Mouse (Mus musculus) limb, embryonic 13.5 days (tissue): ENCODE data around the gene Aspn. TPM values are rescaled to one million over a fixed set of nuclear protein-coding genes. Genes with fewer than 3 reads are reported as not detected.

Experiments
- ATAC-seq: fragments of 200-750 bp; cut with Nextera tagmentation; 2 replicates; pipeline ENCODE4 v1.8.0; 2017; ENCODE audit warnings: low read depth, moderate number of reproducible peaks, moderate TSS enrichment; ENCODE audit not compliant: low FRiP score
- H3K27ac ChIP-seq: fragments of 300-500 bp; sonication (generic); 2 replicates; pipeline ENCODE4 v1.5.1; 2015; ENCODE audit warnings: inconsistent platforms, mild to moderate bottlenecking, moderate library complexity
- H3K27me3 ChIP-seq: fragments of 300-500 bp; sonication (generic); 2 replicates; pipeline ENCODE4 v1.6.1; 2015; ENCODE audit warnings: mild to moderate bottlenecking, inconsistent platforms
- H3K36me3 ChIP-seq: fragments of 300-500 bp; sonication (generic); 2 replicates; pipeline ENCODE4 v1.6.1; 2015; ENCODE audit warnings: inconsistent platforms, mild to moderate bottlenecking, moderate library complexity
- H3K4me1 ChIP-seq: fragments of 300-500 bp; sonication (generic); 2 replicates; pipeline ENCODE4 v1.6.1; 2015; ENCODE audit warnings: inconsistent platforms
- H3K4me2 ChIP-seq: fragments of 300-500 bp; sonication (generic); replicated peaks from 2 replicates; pipeline ENCODE4 v1.6.1; 2015; ENCODE audit warnings: inconsistent platforms, mild to moderate bottlenecking, moderate library complexity
- H3K4me3 ChIP-seq: fragments of 300-500 bp; sonication (generic); 2 replicates; pipeline ENCODE4 v1.5.1; 2015; ENCODE audit warnings: moderate library complexity, mild to moderate bottlenecking, inconsistent platforms
- H3K9ac ChIP-seq: fragments of 300-500 bp; sonication (generic); 2 replicates; pipeline ENCODE4 v1.6.1; 2015; ENCODE audit warnings: mild to moderate bottlenecking, inconsistent platforms
- H3K9me3 ChIP-seq: fragments of 300-500 bp; sonication (generic); 2 replicates; pipeline ENCODE4 v1.6.1; 2016; ENCODE audit warnings: inconsistent platforms
- WGBS: fragments of 180-500 bp; shearing (Covaris S2); methylation state at CpG from one replicate; pipeline ENCODE4 v1.1.7; 2015; 5-methylcytosine and 5-hydroxymethylcytosine counted together
- polyA plus RNA-seq: library from polyadenylated mRNA; unstranded; fragments of >200 nt; fragmentation: Nextera tagmentation; extraction: Ambion mirVana; gene quantifications from 2 replicates; pipeline ENCODE4 v1.2.1, GENCODE M21; 2015

Gene Aspn
- 41.4 and 48.2 TPM in 2 replicates for polyA plus RNA-seq

DNA sequence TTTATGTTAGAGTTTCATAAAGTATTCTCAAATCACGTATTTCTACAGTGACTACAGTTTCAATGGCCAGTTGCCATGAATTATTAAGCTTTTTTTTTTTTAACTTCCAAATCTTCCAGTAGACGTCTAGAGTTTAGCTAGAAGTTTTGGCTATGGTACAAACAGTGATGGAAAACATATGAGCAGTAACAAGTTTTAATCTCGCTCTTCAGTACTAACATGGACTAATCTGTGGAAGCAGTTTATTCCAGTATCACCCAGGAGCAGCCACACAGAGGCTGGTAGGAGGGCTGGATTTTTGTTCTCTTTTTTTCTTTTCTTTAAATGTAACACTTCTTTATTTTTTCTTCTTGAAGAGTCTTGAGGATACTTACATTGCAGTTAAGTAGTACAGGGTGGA lies at the start of gene Aspn:
Gene Aspn (plus strand): TSS at position 165 of the 400 bp plus-strand sequence.
- H3K4me2 ChIP-seq = no peak within 1 kb of the TSS; the same call in 1 of the 2 replicates
- no peaks in the 10 kb centered on the region for H3K27me3 ChIP-seq
- no peak within 1 kb of the TSS for H3K4me3 ChIP-seq
- H3K9me3 ChIP-seq = no peaks in the 10 kb centered on the region
- WGBS = 25% methylated on average over 3 of the region's 3 CpGs
- ATAC-seq = peak; percentile 55; the same call in 1 of the 2 replicates
- H3K4me1 ChIP-seq = peaks cover 41% of the 10 kb centered on the region
- no peaks in the 10 kb centered on the region for H3K36me3 ChIP-seq
- peak within 1 kb of the TSS; percentile 55; the same call in 1 of the 2 replicates for H3K27ac ChIP-seq
- no peak within 1 kb of the TSS for H3K9ac ChIP-seq

DNA sequence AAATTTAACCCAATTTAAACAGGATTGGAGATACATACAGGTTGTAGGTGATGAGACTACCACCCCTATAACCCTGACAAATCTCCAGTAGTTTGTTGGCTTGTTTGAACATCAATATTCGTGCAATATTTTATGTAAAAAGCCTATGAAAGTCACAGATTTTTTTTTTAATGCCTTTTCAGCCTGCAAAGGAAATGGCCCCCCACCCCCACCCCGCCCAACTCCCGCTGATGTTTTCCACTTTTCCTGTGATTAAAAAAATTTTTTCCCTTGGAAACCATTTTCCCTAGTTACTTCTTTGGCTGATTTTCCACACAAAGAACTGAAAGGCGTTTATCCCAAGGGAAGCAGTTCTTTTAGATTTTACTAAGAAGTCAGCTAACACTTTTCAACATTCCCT lies 39.7 kb upstream of the Aspn start, which contains the start of gene Ecm2:
Gene Ecm2 (plus strand): TSS at position 301 of the 400 bp plus-strand sequence.
- Histone ChIP-seq H3K9me3 (no peaks in the 10 kb centered on the region), H3K4me2 (no peak within 1 kb of the TSS), H3K27me3 (no peaks in the 10 kb centered on the region), H3K4me3 (no peak within 1 kb of the TSS), H3K36me3 (no peaks in the 10 kb centered on the region), H3K9ac (no peak within 1 kb of the TSS), H3K4me1 (peaks cover 9% of the 10 kb centered on the region), H3K27ac (peak within 1 kb of the TSS; percentile 33; the same call in 1 of the 2 replicates)
- 57% methylated on average over 4 of the region's 4 CpGs for WGBS
- no peak for ATAC-seq

GRCm38 (mm10) chr13:49505776-49506175 lies 38.5 kb upstream of the Aspn start:
- Histone ChIP-seq H3K36me3 (no peaks in the 10 kb centered on the region), H3K27ac (no peak overlapping the region), H3K4me2 (no peak overlapping the region), H3K9me3 (no peaks in the 10 kb centered on the region), H3K9ac (no peak overlapping the region), H3K4me1 (peaks cover 9% of the 10 kb centered on the region), H3K4me3 (no peak overlapping the region), H3K27me3 (no peaks in the 10 kb centered on the region)
- ATAC-seq = no peak
- WGBS = 82% methylated on average over 4 of the region's 4 CpGs

DNA sequence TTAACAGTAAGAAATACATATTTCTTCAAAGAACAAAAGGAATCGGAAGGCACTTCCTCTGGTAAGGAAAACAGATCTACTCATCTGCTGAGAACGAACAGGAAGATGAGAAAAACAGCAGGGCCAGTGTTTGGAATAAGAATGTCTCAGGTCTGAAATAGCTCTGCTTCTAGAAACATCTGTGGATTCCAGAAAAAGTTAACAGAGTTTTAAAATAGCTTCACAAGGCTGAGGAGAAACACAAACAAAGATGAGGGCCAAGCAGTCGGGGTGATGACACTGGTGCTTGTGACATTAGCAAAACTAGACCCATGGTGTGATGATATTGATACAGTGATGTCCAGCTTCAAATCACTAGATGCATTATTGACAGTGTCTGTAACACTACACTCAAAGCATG lies 37.1 kb upstream of the Aspn start:
- Histone ChIP-seq H3K27ac (no peak overlapping the region), H3K4me2 (no peak overlapping the region), H3K9me3 (no peaks in the 10 kb centered on the region), H3K4me3 (no peak overlapping the region), H3K36me3 (no peaks in the 10 kb centered on the region), H3K9ac (no peak overlapping the region), H3K4me1 (peaks cover 9% of the 10 kb centered on the region), H3K27me3 (no peaks in the 10 kb centered on the region)
- no peak for ATAC-seq
- 72% methylated on average over 3 of the region's 3 CpGs for WGBS

DNA sequence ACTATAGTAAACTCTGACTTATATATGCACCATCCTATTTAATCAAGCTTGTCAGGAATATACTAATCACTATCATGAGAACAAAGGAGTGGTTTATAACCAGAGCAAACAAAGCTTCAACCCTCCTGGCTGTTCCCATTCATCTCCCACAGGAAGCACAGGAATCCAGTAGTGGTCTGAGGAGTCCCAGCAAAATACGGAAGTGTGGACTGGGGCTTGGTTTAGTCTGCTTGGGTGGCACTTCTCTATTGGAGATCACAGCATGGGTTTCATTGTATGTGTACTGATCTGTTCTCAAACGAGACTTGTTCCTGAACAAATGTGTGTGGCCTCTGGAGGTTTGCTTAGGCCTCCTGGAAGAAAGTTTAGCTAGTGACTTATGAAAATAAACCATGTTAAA lies 25.5 kb upstream of the Aspn start:
- no peak for ATAC-seq
- Histone ChIP-seq H3K27ac (no peak overlapping the region), H3K9me3 (no peaks in the 10 kb centered on the region), H3K4me2 (no peak overlapping the region), H3K4me1 (peaks cover 7% of the 10 kb centered on the region; the same call in 1 of the 2 replicates), H3K4me3 (no peak overlapping the region), H3K9ac (no peak overlapping the region), H3K36me3 (no peaks in the 10 kb centered on the region), H3K27me3 (no peaks in the 10 kb centered on the region)
- WGBS = 54% methylated on average over 2 of the region's 2 CpGs

DNA sequence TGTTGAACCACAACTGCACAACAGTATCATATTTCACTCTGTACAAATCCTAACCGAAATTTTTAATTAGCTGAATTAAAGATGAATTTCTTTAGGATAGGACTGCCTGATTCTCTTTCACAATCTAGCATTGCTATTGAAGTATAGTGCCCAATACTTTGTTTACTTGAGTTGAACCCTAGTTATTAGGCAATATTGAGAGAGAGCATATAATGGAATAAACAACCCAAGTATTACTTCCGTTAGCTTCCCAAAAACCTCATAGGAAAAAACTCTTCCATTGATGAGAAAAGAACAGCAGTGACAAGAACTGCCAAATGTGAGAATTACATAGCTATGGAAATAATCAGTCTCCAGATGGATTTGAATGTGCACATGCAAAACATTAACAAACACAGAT lies 18.0 kb upstream of the Aspn start:
- no peaks in the 10 kb centered on the region for H3K27me3 ChIP-seq
- no peaks in the 10 kb centered on the region for H3K36me3 ChIP-seq
- H3K9ac ChIP-seq = no peak overlapping the region
- H3K4me3 ChIP-seq = no peak overlapping the region
- H3K4me1 ChIP-seq = no peaks in the 10 kb centered on the region
- H3K27ac ChIP-seq = no peak overlapping the region
- 67% methylated on average over 2 of the region's 2 CpGs for WGBS
- no peak for ATAC-seq
- H3K4me2 ChIP-seq = no peak overlapping the region
- no peaks in the 10 kb centered on the region for H3K9me3 ChIP-seq

- 97% methylated on average over 4 of the region's 4 CpGs for WGBS
- Histone ChIP-seq H3K9me3 (no peaks in the 10 kb centered on the region), H3K36me3 (no peaks in the 10 kb centered on the region), H3K27ac (no peak overlapping the region), H3K27me3 (no peaks in the 10 kb centered on the region), H3K4me1 (0 out of 2 replicates have a peak, but pooled peaks cover 2% of the 10 kb centered on the region), H3K4me3 (no peak overlapping the region), H3K9ac (no peak overlapping the region), H3K4me2 (no peak overlapping the region)
- no peak for ATAC-seq
These were observed 13.6 kb upstream of the Aspn start for GRCm38 (mm10) chr13:49530636-49531035.

DNA sequence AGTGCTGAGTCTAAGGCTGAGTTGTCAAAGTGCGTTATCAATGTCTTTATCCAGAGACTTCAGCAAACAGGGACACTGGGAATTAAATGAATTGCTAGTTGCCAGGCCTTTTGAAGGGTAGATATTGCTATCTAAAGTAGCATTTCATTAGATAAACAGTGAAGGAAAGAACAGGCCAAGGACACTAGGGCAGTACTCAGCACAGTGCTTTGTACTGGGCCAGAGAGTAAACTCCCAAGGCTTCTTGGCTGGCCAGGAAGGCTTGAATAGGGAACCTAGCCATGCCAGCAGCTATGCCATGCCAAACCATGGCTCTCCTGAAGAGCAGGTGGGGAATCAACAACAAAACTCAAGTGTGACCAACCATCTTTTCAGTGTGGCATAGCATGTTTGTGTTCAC lies 7.3 kb upstream of the Aspn start:
- Histone ChIP-seq H3K4me2 (no peak overlapping the region), H3K27ac (no peak overlapping the region), H3K9ac (no peak overlapping the region), H3K36me3 (no peaks in the 10 kb centered on the region), H3K9me3 (no peaks in the 10 kb centered on the region), H3K27me3 (no peaks in the 10 kb centered on the region), H3K4me1 (peaks cover 12% of the 10 kb centered on the region), H3K4me3 (no peak overlapping the region)
- 96% methylated on average over 1 of the region's 1 CpGs for WGBS
- ATAC-seq = no peak

GRCm38 (mm10) chr13:49538693-49539092 lies 5.5 kb upstream of the Aspn start:
- H3K27ac ChIP-seq = no peak overlapping the region
- no peak overlapping the region for H3K4me3 ChIP-seq
- H3K4me2 ChIP-seq = no peak overlapping the region
- peaks cover 16% of the 10 kb centered on the region for H3K4me1 ChIP-seq
- H3K27me3 ChIP-seq = no peaks in the 10 kb centered on the region
- WGBS = 57% methylated on average over 1 of the region's 1 CpGs
- no peaks in the 10 kb centered on the region for H3K36me3 ChIP-seq
- H3K9me3 ChIP-seq = no peaks in the 10 kb centered on the region
- H3K9ac ChIP-seq = no peak overlapping the region
- ATAC-seq = peak; percentile 61; the same call in 1 of the 2 replicates

GRCm38 (mm10) chr13:49545646-49546045 lies 1.4 kb downstream of the Aspn start:
- Histone ChIP-seq H3K36me3 (no peaks in the 10 kb centered on the region), H3K27me3 (no peaks in the 10 kb centered on the region), H3K27ac (peak overlapping the region; percentile 75), H3K4me1 (peaks cover 41% of the 10 kb centered on the region), H3K4me2 (peak overlapping the region; percentile 27), H3K9me3 (no peaks in the 10 kb centered on the region), H3K4me3 (no peak overlapping the region), H3K9ac (no peak overlapping the region; the same call in 1 of the 2 replicates)
- 21% methylated on average over 3 of the region's 3 CpGs for WGBS
- ATAC-seq = peak; percentile 78

- Histone ChIP-seq H3K36me3 (no peaks in the 10 kb centered on the region), H3K27ac (peak overlapping the region; percentile 75; the same call in 1 of the 2 replicates), H3K4me1 (peaks cover 35% of the 10 kb centered on the region), H3K4me2 (peak overlapping the region; percentile 31), H3K27me3 (no peaks in the 10 kb centered on the region), H3K9me3 (no peaks in the 10 kb centered on the region), H3K9ac (no peak overlapping the region), H3K4me3 (no peak overlapping the region)
- ATAC-seq = no peak
- WGBS = 68% methylated on average over 1 of the region's 1 CpGs
These were observed 2.3 kb downstream of the Aspn start for GRCm38 (mm10) chr13:49546517-49546916.

DNA sequence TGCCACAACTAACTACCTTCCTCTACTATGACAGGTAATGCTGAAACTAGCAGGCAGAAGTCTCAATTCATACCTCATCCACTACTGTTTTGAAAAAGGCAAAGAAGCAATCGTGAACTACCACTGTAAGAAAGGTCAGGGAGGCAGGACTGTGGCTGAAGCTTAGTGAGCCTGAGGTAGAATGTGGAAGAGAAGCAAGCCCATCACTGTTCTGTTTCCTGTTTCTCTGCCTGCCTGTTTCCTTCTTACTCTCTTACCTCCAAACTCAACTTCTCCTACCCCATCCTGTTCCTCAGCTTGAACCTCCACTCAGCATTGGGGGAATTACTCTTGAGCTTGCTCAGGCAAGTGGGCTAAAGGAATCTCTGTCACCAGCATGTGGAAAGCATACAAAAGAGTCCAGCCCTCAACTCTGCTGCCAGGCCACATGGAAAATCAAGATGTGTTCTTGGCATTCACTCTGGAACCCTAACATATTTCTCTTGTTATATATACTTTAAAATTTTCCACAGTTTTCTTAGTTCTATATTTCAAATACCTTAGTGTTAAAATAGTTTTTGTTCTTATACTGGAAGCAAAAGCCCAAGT lies 3.4 kb downstream of the Aspn start:
- Histone ChIP-seq H3K4me1 (peaks cover 31% of the 10 kb centered on the region), H3K27me3 (no peaks in the 10 kb centered on the region), H3K9me3 (no peaks in the 10 kb centered on the region), H3K9ac (no peak overlapping the region), H3K27ac (peak overlapping the region; percentile 28; the same call in 1 of the 2 replicates), H3K4me2 (no peak overlapping the region), H3K36me3 (no peaks in the 10 kb centered on the region), H3K4me3 (no peak overlapping the region)
- WGBS = 77% methylated on average over 1 of the region's 1 CpGs
- no peak for ATAC-seq

DNA sequence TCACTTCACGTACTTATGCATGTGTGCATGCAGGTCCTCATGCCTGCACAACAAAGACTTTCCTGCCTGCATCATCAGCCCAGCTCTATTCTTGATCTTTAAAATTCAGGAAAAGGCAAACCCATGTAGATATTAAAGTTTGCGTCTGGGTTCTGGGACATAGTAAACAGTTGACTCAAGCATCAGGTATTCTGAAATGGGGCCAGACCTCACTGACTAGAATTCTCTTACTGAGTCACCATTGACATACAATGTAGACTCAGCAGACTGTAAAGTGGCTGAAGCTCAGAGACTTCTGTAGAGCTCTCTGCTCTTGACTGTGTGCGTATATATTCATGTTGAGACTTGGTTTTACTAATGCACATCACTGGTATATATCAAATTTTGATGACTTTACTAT lies 5.4 kb downstream of the Aspn start:
- H3K9ac ChIP-seq = no peak overlapping the region
- 88% methylated on average over 3 of the region's 3 CpGs for WGBS
- H3K4me2 ChIP-seq = no peak overlapping the region
- H3K9me3 ChIP-seq = no peaks in the 10 kb centered on the region
- peaks cover 25% of the 10 kb centered on the region for H3K4me1 ChIP-seq
- no peaks in the 10 kb centered on the region for H3K27me3 ChIP-seq
- H3K27ac ChIP-seq = no peak overlapping the region
- H3K36me3 ChIP-seq = no peaks in the 10 kb centered on the region
- ATAC-seq = no peak
- H3K4me3 ChIP-seq = no peak overlapping the region
